9 mouse cellular contexts compared by ENCODE assay signal in the genomic region with DNA sequence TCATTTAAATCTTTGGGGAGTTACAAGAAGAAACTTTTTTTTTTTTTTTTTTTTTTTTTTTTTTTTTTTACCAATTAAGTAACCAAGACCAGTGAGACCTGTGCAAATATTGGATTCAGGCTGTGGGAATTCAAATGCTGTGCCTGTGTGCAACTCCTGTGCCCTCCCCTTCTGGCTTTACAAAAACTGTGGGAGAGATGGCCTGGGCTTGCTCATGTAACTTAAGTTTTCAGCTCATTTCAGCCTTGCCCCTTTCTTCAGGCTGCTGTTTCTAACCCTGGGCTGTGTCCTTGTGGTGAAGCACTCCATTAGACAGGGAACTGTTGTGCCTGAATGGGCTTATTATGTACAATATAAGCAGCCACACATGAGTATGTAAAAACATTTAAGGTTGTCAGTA. TPM values are rescaled to one million over a fixed set of nuclear protein-coding genes. Genes with fewer than 3 reads are reported as not detected.
DNase-seq lines count a peak whose midpoint lies in the region; ATAC-seq and TF ChIP-seq lines count a peak whose summit lies in the region.
"Had no signal": no experiment of that assay in that cellular context is flagged by ENCODE, and none has a peak within 500 bp of the region (broad histone marks: within the 10 kb centered on the region; RNA-seq: fewer than 3 reads in every experiment).

No protein-coding gene starts in this region.

- ATAC-seq in forebrain, postnatal 0 days, result no peak
- no peak for ATAC-seq in liver, embryonic 14.5 days (ENCODE audit: insufficient read depth)

- H3K4me3 ChIP-seq in forebrain, postnatal 0 days (ENCODE audit: low read depth, low read length), result peak overlapping the region; percentile 59; the same call in 1 of the 2 replicates
- H3K4me3 ChIP-seq in liver, embryonic 14.5 days (ENCODE audit: insufficient read depth in 1 of 2, low read depth in 2 of 2, low read length in 2 of 2), result peak overlapping the region; percentile 59 to 69; a peak in 2 of 4 replicates

- no peak overlapping the region for H3K27ac ChIP-seq in forebrain, postnatal 0 days (ENCODE audit: low read depth, low read length)
- H3K27ac ChIP-seq in liver, embryonic 14.5 days, result no peak overlapping the region

- H3K4me2 ChIP-seq in forebrain, postnatal 0 days (ENCODE audit: low read depth), result peak overlapping the region; percentile 86; the same call in 1 of the 2 replicates
- peak overlapping the region; percentile 84 for H3K4me2 ChIP-seq in liver, embryonic 14.5 days (ENCODE audit: low read depth)

- no peaks in the 10 kb centered on the region for H3K9me3 ChIP-seq in forebrain, postnatal 0 days (ENCODE audit: low read length)
- H3K9me3 ChIP-seq in liver, embryonic 14.5 days (ENCODE audit: control insufficient read depth, low read length), result no peaks in the 10 kb centered on the region

- intact Hi-C loops in left cerebral cortex, postnatal 25 days (cut with DNase I), result no loop called here
- intact Hi-C loops in gastrocnemius, postnatal 36 days (cut with DNase I), result no loop called here

- TF ChIP-seq CTCF in forebrain, postnatal 0 days (IDR thresholded peaks at IDR 0.05; ENCODE audit: low read depth), result no peak
- no peak for TF ChIP-seq CTCF in liver, embryonic 14.5 days (IDR thresholded peaks at IDR 0.05; ENCODE audit: low read depth)

- peak; percentile 7 for DNase-seq in embryo, embryonic 10 days (ENCODE audit: low spot score)
- DNase-seq in embryo, embryonic 9.5 days (ENCODE audit: extremely low spot score), result no peak
- DNase-seq in ES-CJ7 (ENCODE audit: low read depth, low spot score), result peak; percentile 27
- DNase-seq in forebrain, postnatal 0 days, result no peak
- no peak for DNase-seq in liver, embryonic 14.5 days (ENCODE audit: low read depth in 3 of 3, low spot score in 3 of 3)
- DNase-seq in frontal cortex, postnatal 25 days (ENCODE audit: low spot score in 2 of 2), result no peak
- DNase-seq in left cerebral cortex, postnatal 25 days (ENCODE audit: low spot score in 2 of 2), result no peak
- no peak for DNase-seq in gastrocnemius, postnatal 36 days
- DNase-seq: cerebellum, adult 18-20 months had no signal

- H3K4me1 ChIP-seq in forebrain, postnatal 0 days (ENCODE audit: insufficient read depth), result no peaks in the 10 kb centered on the region; the same call in 1 of the 2 replicates
- 0 out of 4 replicates have a peak, but pooled peaks cover 0 to 2% of the 10 kb centered on the region in 2 experiments for H3K4me1 ChIP-seq in liver, embryonic 14.5 days (replicated peaks; ENCODE audit: control insufficient read depth in 2 of 2, insufficient read depth in 2 of 2, low read length in 1 of 2)

- H3K36me3 ChIP-seq in forebrain, postnatal 0 days (ENCODE audit: insufficient read depth), result no peaks in the 10 kb centered on the region
- no peaks in the 10 kb centered on the region for H3K36me3 ChIP-seq in liver, embryonic 14.5 days (replicated peaks; ENCODE audit: control insufficient read depth, insufficient read depth, low read depth)

- no peaks in the 10 kb centered on the region for H3K27me3 ChIP-seq in forebrain, postnatal 0 days (ENCODE audit: insufficient read depth, low read length)
- peaks cover 5% of the 10 kb centered on the region; the same call in 1 of the 2 replicates for H3K27me3 ChIP-seq in liver, embryonic 14.5 days (ENCODE audit: control insufficient read depth, insufficient read depth, low read length)

- TF ChIP-seq EP300 in liver, embryonic 14.5 days (IDR thresholded peaks at IDR 0.05; ENCODE audit: low read depth), result no peak

- H3K9ac ChIP-seq in forebrain, postnatal 0 days, result no peak overlapping the region
- H3K9ac ChIP-seq in liver, embryonic 14.5 days (replicated peaks), result no peak overlapping the region

RNA-seq across cellular contexts. Expression of a gene that starts 1.0 kb away (rescaled TPM):
- total RNA-seq in forebrain, postnatal 0 days (2014; rRNA removed), result 41.4 and 47.8 TPM in 2 replicates
- 31.4 and 33.8 TPM in 2 replicates for polyA plus RNA-seq in forebrain, postnatal 0 days (2015; fragmentation: Nextera tagmentation; extraction: Ambion mirVana)
- polyA plus RNA-seq in liver, embryonic 14.5 days (2012; rRNA removed), result 11.4 and 15.3 TPM in 2 replicates
- polyA plus RNA-seq in liver, embryonic 14.5 days (2014; fragmentation: Nextera tagmentation; extraction: Ambion mirVana), result 19.1 and 20.3 TPM in 2 replicates
- 10 to 100 TPM; 23.5 to 24.9 TPM for total RNA-seq in left cerebral cortex, postnatal 25 days (2021)
- 10 to 100 TPM; 44.4 to 48.4 TPM for total RNA-seq in gastrocnemius, postnatal 36 days (2021)

RNA-seq across cellular contexts. Expression of a gene that starts 35.2 kb away (rescaled TPM):
- total RNA-seq in forebrain, postnatal 0 days (2014; rRNA removed), result 49.1 and 57.1 TPM in 2 replicates
- polyA plus RNA-seq in forebrain, postnatal 0 days (2015; fragmentation: Nextera tagmentation; extraction: Ambion mirVana), result 14.5 and 18.7 TPM in 2 replicates
- 7.3 and 10.6 TPM in 2 replicates for polyA plus RNA-seq in liver, embryonic 14.5 days (2012; rRNA removed)
- 7.3 and 8.7 TPM in 2 replicates for polyA plus RNA-seq in liver, embryonic 14.5 days (2014; fragmentation: Nextera tagmentation; extraction: Ambion mirVana)
- 10 to 100 TPM; 58.7 to 60.4 TPM for total RNA-seq in left cerebral cortex, postnatal 25 days (2021)
- total RNA-seq in gastrocnemius, postnatal 36 days (2021), result 10 to 100 TPM; 19.3 to 21.0 TPM

Comparison
In these comparisons a context has a peak if more than half of its experiments do, and no peak if none do; other contexts are left out.
1. DNase-seq: peak in embryo, embryonic 10 days (single experiment) and ES-CJ7 (single experiment); none in embryo, embryonic 9.5 days (single experiment), forebrain, postnatal 0 days (single experiment), liver, embryonic 14.5 days (0 of 3), frontal cortex, postnatal 25 days (0 of 2), left cerebral cortex, postnatal 25 days (0 of 2) and gastrocnemius, postnatal 36 days (0 of 2).